Comparison of ENCODE assay signal across 26 mouse cellular contexts in genomic region chr15:7669631-7670030, GRCm38 (mm10).
DNase-seq lines count a peak whose midpoint lies in the region; ATAC-seq and TF ChIP-seq lines count a peak whose summit lies in the region.
"Had no signal": no experiment of that assay in that cellular context is flagged by ENCODE, and none has a peak within 500 bp of the region (broad histone marks: within the 10 kb centered on the region; RNA-seq: fewer than 3 reads in every experiment).

No protein-coding gene starts in this region.

- H3K27ac ChIP-seq in forebrain, postnatal 0 days (ENCODE audit: low read depth, low read length): no peak overlapping the region
- no peak overlapping the region for H3K27ac ChIP-seq in forebrain, embryonic 12.5 days
- no peak overlapping the region for H3K27ac ChIP-seq in heart, embryonic 15.5 days
- no peak overlapping the region for H3K27ac ChIP-seq in heart, embryonic 12.5 days (ENCODE audit: poor library complexity, severe bottlenecking)
- no peak overlapping the region for H3K27ac ChIP-seq in limb, embryonic 14.5 days (replicated peaks; ENCODE audit: low read depth, low read length)
- no peak overlapping the region for H3K27ac ChIP-seq in limb, embryonic 10.5 days
- H3K27ac ChIP-seq: embryonic facial prominence, embryonic 15.5 days; forebrain, embryonic 15.5 days; hindbrain, embryonic 14.5 days; hindbrain, postnatal 0 days had no signal

- H3K9ac ChIP-seq in forebrain, postnatal 0 days: no peak overlapping the region
- no peak overlapping the region for H3K9ac ChIP-seq in forebrain, embryonic 12.5 days
- H3K9ac ChIP-seq in heart, embryonic 15.5 days: no peak overlapping the region
- H3K9ac ChIP-seq in heart, embryonic 12.5 days: no peak overlapping the region
- H3K9ac ChIP-seq in limb, embryonic 14.5 days (ENCODE audit: low read depth, low read length, severe bottlenecking): no peak overlapping the region
- H3K9ac ChIP-seq: embryonic facial prominence, embryonic 15.5 days; forebrain, embryonic 15.5 days; hindbrain, embryonic 14.5 days had no signal

- 71% methylated on average over 8 of the region's 8 CpGs for WGBS in forebrain, postnatal 0 days
- WGBS in forebrain, embryonic 12.5 days: 83% methylated on average over 8 of the region's 8 CpGs
- 36% methylated on average over 8 of the region's 8 CpGs for WGBS in heart, embryonic 15.5 days
- 36% methylated on average over 8 of the region's 8 CpGs for WGBS in heart, embryonic 12.5 days
- WGBS in limb, embryonic 14.5 days: 46% methylated on average over 8 of the region's 8 CpGs
- 95% methylated on average over 8 of the region's 8 CpGs for WGBS in limb, embryonic 10.5 days

- no peaks in the 10 kb centered on the region for H3K4me1 ChIP-seq in forebrain, postnatal 0 days (ENCODE audit: insufficient read depth)
- H3K4me1 ChIP-seq in forebrain, embryonic 12.5 days: no peaks in the 10 kb centered on the region
- H3K4me1 ChIP-seq in heart, embryonic 15.5 days (replicated peaks): no peaks in the 10 kb centered on the region
- no peaks in the 10 kb centered on the region for H3K4me1 ChIP-seq in heart, embryonic 12.5 days (replicated peaks)
- H3K4me1 ChIP-seq in limb, embryonic 14.5 days (ENCODE audit: control insufficient read depth, insufficient read depth, low read length): no peaks in the 10 kb centered on the region
- H3K4me1 ChIP-seq in limb, embryonic 10.5 days: no peaks in the 10 kb centered on the region
- H3K4me1 ChIP-seq: forebrain, embryonic 15.5 days had no signal

- no peak overlapping the region for H3K4me2 ChIP-seq in forebrain, postnatal 0 days (ENCODE audit: low read depth)
- H3K4me2 ChIP-seq in forebrain, embryonic 12.5 days: no peak overlapping the region
- 0 out of 2 replicates have a peak overlapping the region, but pooled peaks have one; percentile 1 for H3K4me2 ChIP-seq in heart, embryonic 15.5 days
- H3K4me2 ChIP-seq in heart, embryonic 12.5 days: no peak overlapping the region
- H3K4me2 ChIP-seq in limb, embryonic 14.5 days (replicated peaks; ENCODE audit: low read depth, low read length, severe bottlenecking): no peak overlapping the region
- H3K4me2 ChIP-seq: embryonic facial prominence, embryonic 15.5 days; forebrain, embryonic 15.5 days; hindbrain, embryonic 14.5 days had no signal

- no peaks in the 10 kb centered on the region for H3K27me3 ChIP-seq in forebrain, postnatal 0 days (ENCODE audit: insufficient read depth, low read length)
- no peaks in the 10 kb centered on the region for H3K27me3 ChIP-seq in forebrain, embryonic 12.5 days
- 0 out of 2 replicates have a peak, but pooled peaks cover 3% of the 10 kb centered on the region for H3K27me3 ChIP-seq in heart, embryonic 15.5 days
- H3K27me3 ChIP-seq in heart, embryonic 12.5 days (replicated peaks): no peaks in the 10 kb centered on the region
- H3K27me3 ChIP-seq in limb, embryonic 14.5 days (ENCODE audit: control insufficient read depth, insufficient read depth, low read length): no peaks in the 10 kb centered on the region
- H3K27me3 ChIP-seq in limb, embryonic 10.5 days (ENCODE audit: low read depth, poor library complexity, severe bottlenecking): no peaks in the 10 kb centered on the region
- H3K27me3 ChIP-seq: CH12.LX; embryonic facial prominence, embryonic 15.5 days; forebrain, embryonic 15.5 days had no signal

- H3K9me3 ChIP-seq in forebrain, postnatal 0 days (ENCODE audit: low read length): no peaks in the 10 kb centered on the region
- no peaks in the 10 kb centered on the region for H3K9me3 ChIP-seq in forebrain, embryonic 12.5 days
- H3K9me3 ChIP-seq in heart, embryonic 15.5 days (replicated peaks): no peaks in the 10 kb centered on the region
- no peaks in the 10 kb centered on the region for H3K9me3 ChIP-seq in heart, embryonic 12.5 days (replicated peaks)
- no peaks in the 10 kb centered on the region for H3K9me3 ChIP-seq in limb, embryonic 14.5 days (ENCODE audit: control insufficient read depth, low read length)
- no peaks in the 10 kb centered on the region for H3K9me3 ChIP-seq in limb, embryonic 10.5 days (replicated peaks)
- H3K9me3 ChIP-seq: embryonic facial prominence, embryonic 15.5 days; forebrain, embryonic 15.5 days; G1E had no signal

- no peak for TF ChIP-seq POLR2A in limb, embryonic 14.5 days (IDR thresholded peaks at IDR 0.05; ENCODE audit: borderline replicate concordance, extremely low read depth, insufficient read depth, insufficient read length)

- no peak overlapping the region for H3K4me3 ChIP-seq in forebrain, postnatal 0 days (ENCODE audit: low read depth, low read length)
- H3K4me3 ChIP-seq in forebrain, embryonic 12.5 days (replicated peaks): no peak overlapping the region
- no peak overlapping the region for H3K4me3 ChIP-seq in heart, embryonic 15.5 days
- H3K4me3 ChIP-seq in heart, embryonic 12.5 days: no peak overlapping the region
- H3K4me3 ChIP-seq in limb, embryonic 14.5 days (replicated peaks; ENCODE audit: low read length): no peak overlapping the region
- no peak overlapping the region for H3K4me3 ChIP-seq in limb, embryonic 10.5 days
- H3K4me3 ChIP-seq: embryonic facial prominence, embryonic 15.5 days; forebrain, embryonic 15.5 days had no signal

- no peaks in the 10 kb centered on the region for H3K36me3 ChIP-seq in forebrain, postnatal 0 days (ENCODE audit: insufficient read depth)
- no peaks in the 10 kb centered on the region for H3K36me3 ChIP-seq in forebrain, embryonic 12.5 days (replicated peaks)
- no peaks in the 10 kb centered on the region for H3K36me3 ChIP-seq in heart, embryonic 15.5 days
- H3K36me3 ChIP-seq in heart, embryonic 12.5 days: no peaks in the 10 kb centered on the region
- H3K36me3 ChIP-seq in limb, embryonic 14.5 days (ENCODE audit: control insufficient read depth, insufficient read depth, low read length): no peaks in the 10 kb centered on the region
- no peaks in the 10 kb centered on the region for H3K36me3 ChIP-seq in limb, embryonic 10.5 days
- H3K36me3 ChIP-seq: embryonic facial prominence, embryonic 15.5 days; forebrain, embryonic 15.5 days; G1E had no signal

- peak; percentile 2 for DNase-seq in forebrain, postnatal 0 days
- DNase-seq in limb, embryonic 14.5 days (ENCODE audit: low spot score): peak; percentile 40
- DNase-seq in limb, embryonic 10.5 days (ENCODE audit: low spot score): no peak
- no peak for DNase-seq in gastrocnemius, postnatal 10 days
- DNase-seq: adrenal gland, adult 2 months; adrenal gland, postnatal 14 days; B cell, adult 2 months; cerebellum, adult 11 months; cerebellum, adult 2 months; cerebellum, adult 9-11 months; cerebellum, postnatal 25 days; gastrocnemius, postnatal 14 days; heart, adult 11 months; heart, postnatal 4 days; kidney, adult 2 months had no signal

- no peak for TF ChIP-seq CTCF in forebrain, postnatal 0 days (IDR thresholded peaks at IDR 0.05; ENCODE audit: low read depth)

- ATAC-seq in forebrain, postnatal 0 days: peak; percentile 48; the same call in 1 of the 2 replicates
- ATAC-seq in forebrain, embryonic 12.5 days (ENCODE audit: low FRiP score): no peak
- ATAC-seq in heart, embryonic 15.5 days (replicated peaks; ENCODE audit: insufficient number of reproducible peaks, insufficient read depth, low FRiP score, low read depth): no peak
- ATAC-seq in heart, embryonic 12.5 days (ENCODE audit: insufficient number of reproducible peaks, low FRiP score): no peak
- ATAC-seq in limb, embryonic 14.5 days (ENCODE audit: low FRiP score, low read depth): no peak
- ATAC-seq: forebrain, embryonic 15.5 days; hindbrain, postnatal 0 days; inflammation-experienced regulatory T-cells, adult 6 months; intestine, embryonic 16.5 days had no signal

Comparison
In these comparisons a context has a peak if more than half of its experiments do, and no peak if none do; other contexts are left out.
1. DNase-seq: peak in forebrain, postnatal 0 days (single experiment) and limb, embryonic 14.5 days (single experiment); none in limb, embryonic 10.5 days (single experiment) and gastrocnemius, postnatal 10 days (single experiment).